Mouse (Mus musculus) lung, postnatal 0 days (tissue): ENCODE measurements at regions not wholly inside any gene's neighbourhood (a gene's known extent, or its start where the extent isn't known, plus 50 kb on each side); places are given as distances from the start of the nearest gene placed in this dataset.
A peak's percentile ranks its signal among the peaks of the same experiment; 100 is the strongest.

ENCODE experiments used
- ATAC-seq: fragments of 200-750 bp; cut with Nextera tagmentation; 2 replicates; pipeline ENCODE4 v1.8.0; 2017; ENCODE audit warnings: moderate library complexity
- DNase-seq: peaks from one replicate; pipeline ENCODE4 v3.0.0-alpha.2; 2016; ENCODE audit warnings: low spot score
- H3K27ac ChIP-seq: fragments of 300-500 bp; sonication (generic); 2 replicates; pipeline ENCODE4 v1.5.1; 2014; ENCODE audit warnings: antibody characterized with exemption, mild to moderate bottlenecking, low read length, mixed read lengths
- H3K27me3 ChIP-seq: fragments of 300-500 bp; sonication (generic); replicated peaks from 2 replicates; pipeline ENCODE4 v1.6.1; 2014; ENCODE audit warnings: low read length, mixed read lengths; ENCODE audit not compliant: insufficient read depth
- H3K36me3 ChIP-seq: fragments of 300-500 bp; sonication (generic); 2 replicates; pipeline ENCODE4 v1.6.1; 2014; ENCODE audit warnings: low read length, mixed read lengths; ENCODE audit not compliant: insufficient read depth
- H3K4me1 ChIP-seq: fragments of 300-500 bp; sonication (generic); 2 replicates; pipeline ENCODE4 v1.6.1; 2014; ENCODE audit warnings: antibody characterized with exemption, low read depth, low read length, mixed read lengths; ENCODE audit not compliant: insufficient read depth
- H3K4me2 ChIP-seq: fragments of 300-500 bp; sonication (generic); replicated peaks from 2 replicates; pipeline ENCODE4 v1.6.1; 2014; ENCODE audit warnings: low read depth, mild to moderate bottlenecking, low read length, moderate library complexity, mixed read lengths
- H3K4me3 ChIP-seq: fragments of 300-500 bp; sonication (generic); 2 replicates; pipeline ENCODE4 v1.5.1; 2014; ENCODE audit warnings: low read depth, low read length
- H3K9ac ChIP-seq: fragments of 300-500 bp; sonication (generic); replicated peaks from 2 replicates; pipeline ENCODE4 v1.6.1; 2014; ENCODE audit warnings: low read depth, mild to moderate bottlenecking
- H3K9me3 ChIP-seq: fragments of 300-500 bp; sonication (generic); 2 replicates; pipeline ENCODE4 v1.6.1; 2016; ENCODE audit warnings: low read length, mixed read lengths
- CTCF ChIP-seq: IDR thresholded peaks from 2 replicates; pipeline ENCODE4 v1.5.1; 2016; ENCODE audit warnings: antibody characterized with exemption, mild to moderate bottlenecking
- EP300 ChIP-seq: IDR thresholded peaks from 2 replicates; pipeline ENCODE4 v1.6.1; 2016; ENCODE audit warnings: antibody characterized with exemption, mild to moderate bottlenecking, control low read depth
- WGBS: fragments of 180-500 bp; shearing (Covaris S2); extraction: QIAGEN DNeasy Blood & Tissue Kit; methylation state at CpG from one replicate; pipeline ENCODE4 v1.1.7; 2014; 5-methylcytosine and 5-hydroxymethylcytosine counted together

- H3K4me3 ChIP-seq, result no peak overlapping the region
- no peak for DNase-seq
- no peak overlapping the region for H3K4me2 ChIP-seq
- ATAC-seq, result no peak
- no peak overlapping the region for H3K27ac ChIP-seq
- no peak overlapping the region for H3K9ac ChIP-seq
- H3K36me3 ChIP-seq, result no peaks in the 10 kb centered on the region
- no peak for TF ChIP-seq EP300
- no peak for TF ChIP-seq CTCF
- H3K4me1 ChIP-seq, result no peaks in the 10 kb centered on the region
- no peaks in the 10 kb centered on the region for H3K9me3 ChIP-seq
- H3K27me3 ChIP-seq, result no peaks in the 10 kb centered on the region
- WGBS, result 39% methylated on average over 8 of the region's 8 CpGs
Observed at GRCm38 (mm10) chr1:132820136-132820535, 59.9 kb upstream of the Lrrn2 start.

- DNase-seq (no peak), ATAC-seq (no peak)
- H3K36me3 ChIP-seq, result no peaks in the 10 kb centered on the region
- H3K27ac ChIP-seq, result no peak overlapping the region
- H3K9me3 ChIP-seq, result no peaks in the 10 kb centered on the region
- H3K4me3 ChIP-seq, result no peak overlapping the region
- no peaks in the 10 kb centered on the region for H3K27me3 ChIP-seq
- TF ChIP-seq CTCF (no peak), EP300 (no peak)
- no peaks in the 10 kb centered on the region for H3K4me1 ChIP-seq
- no peak overlapping the region for H3K4me2 ChIP-seq
- 31% methylated on average over 7 of the region's 7 CpGs for WGBS
- no peak overlapping the region for H3K9ac ChIP-seq
Observed at GRCm38 (mm10) chr1:132818296-132818695, 61.8 kb upstream of the Lrrn2 start.

GRCm38 (mm10) chr1:132817366-132817765 is 62.7 kb upstream of the Lrrn2 start:
- 90% methylated on average over 2 of the region's 2 CpGs for WGBS
- Histone ChIP-seq H3K27me3 (no peaks in the 10 kb centered on the region), H3K9ac (no peak overlapping the region), H3K4me2 (no peak overlapping the region), H3K4me1 (no peaks in the 10 kb centered on the region), H3K27ac (no peak overlapping the region), H3K36me3 (no peaks in the 10 kb centered on the region), H3K4me3 (no peak overlapping the region), H3K9me3 (no peaks in the 10 kb centered on the region)
- ATAC-seq (no peak), DNase-seq (no peak)
- TF ChIP-seq CTCF, result no peak
- TF ChIP-seq EP300, result no peak

DNA sequence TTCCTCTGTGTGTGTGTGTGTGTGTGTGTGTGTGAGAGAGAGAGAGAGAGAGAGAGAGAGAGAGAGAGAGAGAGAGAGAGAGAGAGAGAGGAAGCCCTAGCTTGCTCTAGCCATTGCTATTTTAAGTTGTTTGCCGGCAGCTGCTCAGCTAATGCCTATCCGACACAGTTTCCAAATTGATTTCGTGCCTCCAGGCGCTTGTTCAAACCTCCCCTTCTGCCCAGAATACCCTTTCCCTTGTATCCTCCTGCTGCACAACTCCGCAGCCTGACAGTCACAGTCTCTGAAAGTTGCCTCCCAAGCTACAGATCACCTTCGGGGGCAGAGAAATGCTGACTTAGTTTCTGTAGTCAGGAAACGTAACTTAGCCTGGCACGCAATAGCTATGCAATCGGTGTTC is 63.9 kb upstream of the Nfasc start:
- TF ChIP-seq CTCF (no peak), EP300 (no peak)
- Histone ChIP-seq H3K9ac (no peak overlapping the region), H3K27me3 (no peaks in the 10 kb centered on the region), H3K36me3 (no peaks in the 10 kb centered on the region), H3K4me1 (no peaks in the 10 kb centered on the region), H3K4me2 (no peak overlapping the region), H3K9me3 (no peaks in the 10 kb centered on the region), H3K27ac (no peak overlapping the region), H3K4me3 (no peak overlapping the region)
- DNase-seq (no peak), ATAC-seq (no peak)
- 84% methylated on average over 9 of the region's 9 CpGs for WGBS

DNA sequence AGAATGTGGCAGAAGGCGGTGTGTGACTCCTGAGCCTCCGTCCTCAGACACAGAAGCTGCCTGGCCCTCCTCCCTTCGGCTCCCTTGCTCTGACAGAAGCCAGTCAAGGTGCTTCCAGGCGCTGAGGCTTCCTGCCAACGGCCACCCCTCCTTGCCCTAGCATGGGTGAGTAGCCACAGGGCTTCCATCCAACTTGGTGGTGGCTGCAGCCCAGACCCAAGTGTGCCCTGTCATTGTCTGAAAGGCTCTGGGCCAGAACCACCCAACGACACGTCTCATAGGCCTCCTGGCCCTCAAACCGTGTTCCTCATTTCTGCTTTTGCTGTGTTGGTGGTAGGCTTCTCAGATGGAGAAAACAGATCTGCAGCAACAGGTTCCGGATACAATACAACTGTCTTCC is 62.2 kb upstream of the Nfasc start:
- H3K27me3 ChIP-seq, result no peaks in the 10 kb centered on the region
- H3K4me3 ChIP-seq, result no peak overlapping the region
- ATAC-seq, result no peak
- no peaks in the 10 kb centered on the region for H3K9me3 ChIP-seq
- no peak overlapping the region for H3K9ac ChIP-seq
- WGBS, result 72% methylated on average over 9 of the region's 9 CpGs
- no peak overlapping the region for H3K4me2 ChIP-seq
- no peak overlapping the region for H3K27ac ChIP-seq
- no peak for DNase-seq
- no peaks in the 10 kb centered on the region for H3K4me1 ChIP-seq
- TF ChIP-seq CTCF (no peak), EP300 (no peak)
- no peaks in the 10 kb centered on the region for H3K36me3 ChIP-seq

- no peaks in the 10 kb centered on the region for H3K4me1 ChIP-seq
- no peak overlapping the region for H3K4me3 ChIP-seq
- no peak for ATAC-seq
- no peak for DNase-seq
- no peaks in the 10 kb centered on the region for H3K36me3 ChIP-seq
- H3K27ac ChIP-seq, result no peak overlapping the region
- no peak overlapping the region for H3K9ac ChIP-seq
- TF ChIP-seq CTCF, result peak; percentile 25; the same call in 1 of the 2 replicates
- TF ChIP-seq EP300, result no peak
- no peak overlapping the region for H3K4me2 ChIP-seq
- 17% methylated on average over 4 of the region's 4 CpGs for WGBS
- no peaks in the 10 kb centered on the region for H3K9me3 ChIP-seq
- no peaks in the 10 kb centered on the region for H3K27me3 ChIP-seq
Observed at GRCm38 (mm10) chr1:132802380-132802779, 60.8 kb upstream of the Nfasc start.

- WGBS, result 3% methylated on average over 9 of the region's 9 CpGs
- no peaks in the 10 kb centered on the region for H3K4me1 ChIP-seq
- H3K27me3 ChIP-seq, result no peaks in the 10 kb centered on the region
- DNase-seq (no peak), ATAC-seq (no peak)
- no peak overlapping the region for H3K9ac ChIP-seq
- H3K4me3 ChIP-seq, result no peak overlapping the region
- H3K4me2 ChIP-seq, result no peak overlapping the region
- H3K36me3 ChIP-seq, result no peaks in the 10 kb centered on the region
- H3K27ac ChIP-seq, result no peak overlapping the region
- H3K9me3 ChIP-seq, result no peaks in the 10 kb centered on the region
- TF ChIP-seq CTCF (no peak), EP300 (no peak)
Observed at GRCm38 (mm10) chr1:132800285-132800684, 58.7 kb upstream of the Nfasc start.
